Mouse (Mus musculus) liver, embryonic 14.5 days (tissue): ENCODE results near the gene Mief2. TPM values are rescaled to one million over a fixed set of nuclear protein-coding genes. Genes with fewer than 3 reads are reported as not detected.

Experiments
- ATAC-seq: fragments of 200-750 bp; cut with Nextera tagmentation; 2 replicates; pipeline ENCODE4 v1.8.0; 2017; ENCODE audit warnings: moderate number of reproducible peaks, mild to moderate bottlenecking, moderate library complexity; ENCODE audit not compliant: insufficient read depth
- DNase-seq, 3 experiments: peaks; one replicate each; pipeline ENCODE4 v3.0.0-alpha.2; 2012 to 2013; ENCODE audit warnings: low read depth in 3 of 3, low spot score in 3 of 3
- H3K27ac ChIP-seq: fragments of 300-500 bp; sonication (generic); 2 replicates; pipeline ENCODE4 v1.5.1; 2014; ENCODE audit warnings: moderate library complexity, mild to moderate bottlenecking, control low read depth, inconsistent platforms
- H3K27me3 ChIP-seq: fragments of 300-500 bp; sonication (generic); 2 replicates; pipeline ENCODE4 v1.6.1; 2014; ENCODE audit warnings: mild to moderate bottlenecking, low read length, moderate library complexity; ENCODE audit not compliant: control insufficient read depth, insufficient read depth
- H3K36me3 ChIP-seq: fragments of 300-500 bp; sonication (generic); replicated peaks from 2 replicates; pipeline ENCODE4 v1.6.1; 2014; ENCODE audit warnings: low read depth; ENCODE audit not compliant: control insufficient read depth, insufficient read depth
- H3K4me1 ChIP-seq, 2 experiments: fragments of 200-500 bp in 1 of 2; fragments of 300-500 bp in 1 of 2; sonication (generic) in 1 of 2; replicated peaks; 2 replicates each; pipeline ENCODE4 v1.6.1; 2012 to 2014; ENCODE audit warnings: antibody characterized with exemption in 1 of 2, inconsistent platforms in 1 of 2, low read length in 1 of 2; ENCODE audit not compliant: control insufficient read depth in 2 of 2, insufficient read depth in 2 of 2
- H3K4me2 ChIP-seq: fragments of 300-500 bp; sonication (generic); 2 replicates; pipeline ENCODE4 v1.6.1; 2014; ENCODE audit warnings: low read depth, mild to moderate bottlenecking, control low read depth, moderate library complexity
- H3K4me3 ChIP-seq, 2 experiments: fragments of 200-500 bp in 1 of 2; fragments of 300-500 bp in 1 of 2; sonication (generic) in 1 of 2; 2 replicates each; pipeline ENCODE4 v1.5.1; 2012 to 2014; ENCODE audit warnings: low read depth in 2 of 2, low read length in 2 of 2, mild to moderate bottlenecking in 2 of 2, control low read depth in 1 of 2, inconsistent platforms in 1 of 2, moderate library complexity in 1 of 2; ENCODE audit not compliant: insufficient read depth in 1 of 2
- H3K9ac ChIP-seq: fragments of 300-500 bp; sonication (generic); replicated peaks from 2 replicates; pipeline ENCODE4 v1.6.1; 2014; ENCODE audit warnings: mild to moderate bottlenecking, control low read depth, moderate library complexity
- H3K9me3 ChIP-seq: fragments of 300-500 bp; sonication (generic); 2 replicates; pipeline ENCODE4 v1.6.1; 2016; ENCODE audit warnings: low read length, mixed read lengths; ENCODE audit not compliant: control insufficient read depth
- CTCF ChIP-seq: IDR thresholded peaks from 2 replicates; pipeline ENCODE4 v1.5.1; 2016; ENCODE audit warnings: antibody characterized with exemption, low read depth, control low read depth
- EP300 ChIP-seq: IDR thresholded peaks from 2 replicates; pipeline ENCODE4 v1.6.1; 2016; ENCODE audit warnings: antibody characterized with exemption, low read depth
- WGBS: fragments of 180-500 bp; shearing (Covaris S2); extraction: QIAGEN DNeasy Blood & Tissue Kit; methylation state at CpG from one replicate; pipeline ENCODE4 v1.1.7; 2014; ENCODE audit not compliant: insufficient replicate concordance; 5-methylcytosine and 5-hydroxymethylcytosine counted together
- polyA plus RNA-seq, 2 experiments: library from polyadenylated mRNA; depleted of rRNA in 1 of 2; stranded (reverse) in 1 of 2; unstranded in 1 of 2; fragments of >200 nt; fragmentation: Nextera tagmentation in 1 of 2; extraction: Ambion mirVana in 1 of 2; gene quantifications; 2 replicates each; pipeline versions ENCODE4 v1.2.1 to v1.2.3; 2012 to 2014

The Mief2 gene
- polyA plus RNA-seq, 2 experiments = 1.8 TPM

- 25% methylated on average over 12 of the region's 12 CpGs for WGBS
- TF ChIP-seq CTCF (no peak), EP300 (no peak)
- ATAC-seq (no peak), DNase-seq (peak in 1 of 3 experiments; percentile 11)
- peak overlapping the region; percentile 95 for H3K9ac ChIP-seq
- peaks cover 8 to 14% of the 10 kb centered on the region in 2 experiments for H3K4me1 ChIP-seq
- peak overlapping the region; percentile 79 to 93 for H3K4me3 ChIP-seq
- peak overlapping the region; percentile 57 for H3K27ac ChIP-seq
- H3K36me3 ChIP-seq = no peaks in the 10 kb centered on the region
- peak overlapping the region; percentile 94 for H3K4me2 ChIP-seq
- no peaks in the 10 kb centered on the region for H3K27me3 ChIP-seq
- H3K9me3 ChIP-seq = no peaks in the 10 kb centered on the region
Observed at GRCm38 (mm10) chr11:60700320-60701185, 27.6 kb upstream of the Mief2 start.

- H3K27ac ChIP-seq = no peak overlapping the region
- no peak for ATAC-seq
- H3K36me3 ChIP-seq = peaks cover 4% of the 10 kb centered on the region; the same call in 1 of the 2 replicates
- TF ChIP-seq EP300 (no peak), CTCF (no peak)
- no peak overlapping the region for H3K4me2 ChIP-seq
- H3K4me1 ChIP-seq = peaks cover 8 to 14% of the 10 kb centered on the region in 2 experiments
- no peaks in the 10 kb centered on the region for H3K9me3 ChIP-seq
- H3K4me3 ChIP-seq = no peak overlapping the region
- 54% methylated on average over 4 of the region's 4 CpGs for WGBS
- no peak for DNase-seq
- no peaks in the 10 kb centered on the region for H3K27me3 ChIP-seq
- no peak overlapping the region for H3K9ac ChIP-seq
Observed at GRCm38 (mm10) chr11:60701611-60702010, 26.6 kb upstream of the Mief2 start.

- Histone ChIP-seq H3K36me3 (peaks cover 4% of the 10 kb centered on the region; the same call in 1 of the 2 replicates), H3K9me3 (no peaks in the 10 kb centered on the region), H3K27ac (no peak overlapping the region), H3K4me2 (no peak overlapping the region), H3K27me3 (no peaks in the 10 kb centered on the region), H3K4me1 (peaks cover 8 to 14% of the 10 kb centered on the region in 2 experiments), H3K9ac (no peak overlapping the region), H3K4me3 (no peak overlapping the region)
- peak in 1 of 3 experiments; percentile 44 for DNase-seq
- 28% methylated on average over 4 of the region's 4 CpGs for WGBS
- ATAC-seq = no peak
- TF ChIP-seq EP300 (no peak), CTCF (peak; percentile 89)
Observed at GRCm38 (mm10) chr11:60703131-60703530, 25.1 kb upstream of the Mief2 start.

GRCm38 (mm10) chr11:60704023-60704880 is 23.9 kb upstream of the Mief2 start:
- no peak for ATAC-seq

More at GRCm38 (mm10) chr11:60704023-60704880, 23.9 kb upstream of the Mief2 start:
- H3K4me3 ChIP-seq = no peak overlapping the region
- no peaks in the 10 kb centered on the region for H3K9me3 ChIP-seq
- no peak for DNase-seq
- peaks cover 7% of the 10 kb centered on the region; the same call in 1 of the 2 replicates for H3K36me3 ChIP-seq
- peaks cover 8 to 9% of the 10 kb centered on the region in 2 experiments for H3K4me1 ChIP-seq
- no peaks in the 10 kb centered on the region for H3K27me3 ChIP-seq
- WGBS = 88% methylated on average over 19 of the region's 19 CpGs
- no peak overlapping the region for H3K9ac ChIP-seq
- TF ChIP-seq EP300 = no peak
- no peak for TF ChIP-seq CTCF
- H3K4me2 ChIP-seq = no peak overlapping the region
- no peak overlapping the region for H3K27ac ChIP-seq
